Mouse (Mus musculus): Measurements from ENCODE around the gene Gm10762.
"Not testable (repeated sequence)": the region's sequence is repeated elsewhere in the genome, so short reads cannot be mapped to it uniquely, and the experiment has no call there.

Gm10762 gene

GRCm38 (mm10) chr2:128967661-128968441 is at the start of gene Gm10762:
Gene Gm10762, minus strand, starts transcription at chr2:128967725.
- peak; percentile 63 to 68 for DNase-seq (ENCODE audit: low spot score in 2 of 2)

DNA sequence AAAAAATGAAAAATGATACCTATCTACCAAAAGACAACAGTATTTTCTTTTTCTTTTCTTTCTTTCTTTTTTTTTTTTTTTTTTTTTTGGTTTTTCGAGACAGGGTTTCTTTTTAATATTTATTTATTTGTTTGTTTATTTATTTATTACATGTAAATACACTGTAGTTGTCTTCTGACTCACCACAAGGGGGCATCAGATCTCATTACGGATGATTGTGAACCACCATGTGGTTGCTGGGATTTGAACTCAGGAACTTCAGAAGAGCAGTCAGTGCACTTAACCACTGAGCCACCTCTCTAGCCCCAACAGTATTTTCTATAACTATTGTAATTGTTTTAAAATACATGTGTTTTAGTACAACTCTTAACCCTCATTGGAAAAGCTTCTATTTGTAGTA is 41.3 kb upstream of the Gm10762 start:
- not testable (repeated sequence) for DNase-seq (ENCODE audit: low spot score in 2 of 2)

GRCm38 (mm10) chr2:129006194-129006749 is 38.7 kb upstream of the Gm10762 start:
- DNase-seq (ENCODE audit: low spot score in 2 of 2) = no peak

GRCm38 (mm10) chr2:129004872-129005271 is 37.3 kb upstream of the Gm10762 start:
- DNase-seq (ENCODE audit: low spot score in 2 of 2) = no peak

DNA sequence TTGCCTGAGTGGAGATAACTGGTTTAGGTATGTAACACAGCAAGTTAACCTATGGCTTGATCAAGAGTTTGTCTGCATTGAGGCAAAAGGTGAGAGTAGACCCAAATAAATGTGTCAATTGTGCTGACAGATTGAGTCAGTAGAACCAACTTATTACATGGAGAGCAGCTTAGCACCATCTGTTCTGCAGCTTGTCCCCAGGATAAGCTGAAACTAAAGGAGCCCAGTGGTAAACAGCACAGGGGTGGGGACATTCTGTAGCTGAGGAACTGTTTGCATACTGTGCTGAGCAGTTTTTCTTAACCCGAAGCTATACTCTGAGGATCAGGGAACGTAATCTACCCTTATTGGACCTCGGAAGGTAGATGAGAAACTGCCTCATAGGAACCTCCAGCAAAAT is 17.2 kb upstream of the Gm10762 start:
- DNase-seq (ENCODE audit: low spot score in 2 of 2) = no peak

GRCm38 (mm10) chr2:128975572-128975971 is 8.0 kb upstream of the Gm10762 start:
- no peak for DNase-seq (ENCODE audit: low spot score in 2 of 2)

GRCm38 (mm10) chr2:128972301-128972700 is 4.8 kb upstream of the Gm10762 start:
- no peak for DNase-seq (ENCODE audit: low spot score in 2 of 2)

GRCm38 (mm10) chr2:128968475-128969083 is 1.1 kb upstream of the Gm10762 start:
- DNase-seq (ENCODE audit: low spot score in 2 of 2) = no peak

- peak; percentile 99 for DNase-seq (ENCODE audit: low spot score in 2 of 2)
These were observed 614 bp downstream of the Gm10762 start, which contains the start of gene Zc3h6 for GRCm38 (mm10) chr2:128966641-128967580. Gene Zc3h6, plus strand, starts transcription at chr2:128967402.

GRCm38 (mm10) chr2:128966236-128966635 is 1.3 kb downstream of the Gm10762 start:
- DNase-seq (ENCODE audit: low spot score in 2 of 2) = no peak

DNA sequence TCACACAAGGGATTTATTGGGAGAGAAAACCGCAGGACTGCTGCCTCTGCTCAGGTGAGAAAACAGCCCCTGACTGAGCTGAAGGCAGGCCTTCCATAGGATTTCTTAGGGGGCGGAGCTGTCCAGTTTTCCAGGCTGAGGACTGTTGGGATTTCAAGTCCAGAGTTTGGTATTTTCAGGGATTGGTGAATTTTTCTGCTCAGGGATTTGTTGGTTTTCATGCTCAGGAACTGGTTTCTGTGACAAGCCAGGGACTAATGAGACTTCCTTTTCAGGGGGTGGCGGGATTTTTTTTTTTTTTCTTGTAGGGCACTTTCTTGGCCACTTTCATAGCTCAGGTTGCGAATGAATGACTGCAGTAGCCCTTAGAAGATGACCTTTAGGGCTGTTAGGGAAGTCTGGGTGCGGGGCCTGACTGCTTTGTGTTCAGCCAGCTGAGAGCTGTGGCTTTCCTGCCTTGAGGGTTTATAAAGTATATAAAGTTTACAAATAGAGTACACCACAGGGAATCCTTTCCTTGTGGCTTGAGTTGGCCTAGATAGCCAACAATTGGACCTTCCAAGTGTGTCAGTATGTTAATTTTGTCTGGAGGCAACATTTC is 1.9 kb downstream of the Gm10762 start:
- no peak for DNase-seq (ENCODE audit: low spot score in 2 of 2)

DNA sequence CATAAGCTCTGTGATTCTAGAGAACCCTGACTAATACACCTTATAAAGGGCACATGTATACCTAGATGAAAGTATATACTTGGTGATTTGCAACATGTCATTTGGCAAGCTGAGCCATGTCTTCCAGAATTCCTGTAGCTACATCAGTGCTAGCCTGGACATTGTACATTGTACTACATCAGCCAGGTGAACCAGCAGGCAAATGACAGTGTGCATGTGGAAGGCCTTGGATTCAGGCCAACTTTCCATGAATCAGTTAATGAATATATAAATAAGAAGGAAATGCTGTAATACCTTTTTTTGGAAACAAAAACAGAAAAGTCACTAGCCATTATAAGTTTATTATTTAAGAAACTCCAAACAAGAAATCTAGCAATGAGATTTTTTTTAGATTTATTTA is 13.3 kb downstream of the Gm10762 start:
- no peak for DNase-seq (ENCODE audit: low spot score in 2 of 2)

DNA sequence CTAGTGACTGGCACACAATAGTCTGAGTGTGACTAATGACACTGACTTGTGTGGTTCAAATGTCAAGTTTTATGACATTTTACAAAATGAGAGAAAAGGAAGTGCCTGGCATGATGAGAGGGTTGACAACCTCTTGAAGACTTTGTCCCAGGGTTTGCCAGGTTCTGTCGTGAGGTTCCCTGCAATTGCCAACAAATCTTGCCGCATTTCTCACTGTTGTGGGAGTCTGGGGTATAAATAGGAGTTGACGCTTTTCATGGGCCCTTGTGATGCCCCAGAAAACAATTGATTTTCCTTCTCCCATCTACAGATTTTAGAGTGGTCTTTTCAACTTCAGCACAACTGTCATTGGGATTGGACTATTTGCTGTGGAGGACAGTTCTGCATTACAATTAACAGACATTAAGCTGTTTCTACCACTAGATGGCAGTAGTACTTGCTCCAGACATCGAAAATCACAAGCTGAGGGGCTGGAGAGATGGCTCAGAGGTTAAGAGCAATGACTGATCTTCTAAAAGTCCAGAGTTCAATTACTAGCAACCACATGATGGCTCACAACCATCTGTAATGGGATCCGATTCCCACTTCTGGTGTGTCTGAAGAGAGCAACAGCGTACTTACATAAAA is 19.4 kb downstream of the Gm10762 start:
- no peak for DNase-seq (ENCODE audit: low spot score in 2 of 2)

- DNase-seq (ENCODE audit: low spot score in 2 of 2) = peak; percentile 96 to 98
These were observed 23.7 kb downstream of the Gm10762 start, which contains the start of gene Zc3h8 for GRCm38 (mm10) chr2:128943538-128944528. Gene Zc3h8, minus strand, starts transcription at chr2:128944077.

DNA sequence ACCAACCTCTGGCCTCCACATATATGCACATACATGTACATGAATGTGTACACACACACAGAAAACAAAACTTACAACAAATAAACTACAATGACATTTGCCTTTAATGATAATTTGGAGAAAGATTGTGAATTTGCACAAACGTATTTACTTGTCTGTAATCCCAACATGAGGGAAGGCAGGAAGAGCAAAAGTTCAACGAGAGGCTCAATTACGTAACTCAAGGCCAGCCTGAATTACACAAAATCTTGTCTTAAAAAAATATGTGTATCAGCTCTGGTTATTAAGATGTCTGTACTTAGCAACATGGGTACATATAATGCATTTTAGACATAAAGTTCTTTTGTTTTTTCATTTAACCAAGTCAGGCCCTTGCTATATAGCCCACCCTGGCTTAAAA is 31.3 kb downstream of the Gm10762 start:
- DNase-seq (ENCODE audit: low spot score in 2 of 2) = no peak

GRCm38 (mm10) chr2:128930704-128931103 is 36.8 kb downstream of the Gm10762 start:
- DNase-seq (ENCODE audit: low spot score in 2 of 2) = no peak

DNA sequence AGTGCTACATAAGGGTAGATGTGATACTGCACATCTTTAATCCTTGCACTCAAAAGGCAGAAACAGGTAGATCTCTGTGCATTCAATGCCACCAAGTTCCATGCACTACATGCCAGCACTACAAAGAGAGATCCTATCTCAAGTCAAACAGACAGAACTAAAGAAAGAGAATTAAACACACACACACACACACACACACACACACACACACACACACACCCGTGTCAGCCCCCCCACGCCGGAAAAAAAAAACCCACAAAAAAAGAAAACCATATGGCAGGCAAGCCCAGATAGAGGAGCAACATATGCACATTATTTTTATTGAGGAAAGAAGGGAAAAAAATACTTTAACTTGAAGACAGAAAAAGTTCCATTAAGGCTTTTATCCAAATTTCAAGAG is 39.1 kb downstream of the Gm10762 start:
- DNase-seq (ENCODE audit: low spot score in 2 of 2) = peak in 1 of 2 experiments; percentile 42

DNA sequence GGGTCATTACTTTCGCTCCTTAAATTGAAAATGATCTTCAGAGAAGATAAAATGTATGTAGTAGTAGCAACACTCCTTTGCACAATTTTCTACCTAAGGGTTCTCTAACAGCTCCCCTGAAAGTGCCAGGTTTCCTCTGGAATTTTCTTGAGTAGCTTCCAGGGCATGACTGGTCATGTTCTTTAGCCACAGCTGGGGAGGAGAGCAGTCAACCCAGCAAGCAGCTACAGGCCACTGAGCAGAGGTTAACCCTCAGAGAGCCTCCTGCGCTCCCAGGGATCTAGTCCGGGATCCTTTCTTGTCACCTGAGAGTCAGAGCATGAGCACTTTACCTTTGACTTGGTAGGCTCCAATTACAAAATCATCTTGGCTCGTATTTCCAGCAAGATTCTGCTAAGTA is 42.7 kb downstream of the Gm10762 start:
- DNase-seq (ENCODE audit: low spot score in 2 of 2) = no peak
